Mouse (Mus musculus): ENCODE measurements around the gene Hoxc10.

Gene Hoxc10

DNA sequence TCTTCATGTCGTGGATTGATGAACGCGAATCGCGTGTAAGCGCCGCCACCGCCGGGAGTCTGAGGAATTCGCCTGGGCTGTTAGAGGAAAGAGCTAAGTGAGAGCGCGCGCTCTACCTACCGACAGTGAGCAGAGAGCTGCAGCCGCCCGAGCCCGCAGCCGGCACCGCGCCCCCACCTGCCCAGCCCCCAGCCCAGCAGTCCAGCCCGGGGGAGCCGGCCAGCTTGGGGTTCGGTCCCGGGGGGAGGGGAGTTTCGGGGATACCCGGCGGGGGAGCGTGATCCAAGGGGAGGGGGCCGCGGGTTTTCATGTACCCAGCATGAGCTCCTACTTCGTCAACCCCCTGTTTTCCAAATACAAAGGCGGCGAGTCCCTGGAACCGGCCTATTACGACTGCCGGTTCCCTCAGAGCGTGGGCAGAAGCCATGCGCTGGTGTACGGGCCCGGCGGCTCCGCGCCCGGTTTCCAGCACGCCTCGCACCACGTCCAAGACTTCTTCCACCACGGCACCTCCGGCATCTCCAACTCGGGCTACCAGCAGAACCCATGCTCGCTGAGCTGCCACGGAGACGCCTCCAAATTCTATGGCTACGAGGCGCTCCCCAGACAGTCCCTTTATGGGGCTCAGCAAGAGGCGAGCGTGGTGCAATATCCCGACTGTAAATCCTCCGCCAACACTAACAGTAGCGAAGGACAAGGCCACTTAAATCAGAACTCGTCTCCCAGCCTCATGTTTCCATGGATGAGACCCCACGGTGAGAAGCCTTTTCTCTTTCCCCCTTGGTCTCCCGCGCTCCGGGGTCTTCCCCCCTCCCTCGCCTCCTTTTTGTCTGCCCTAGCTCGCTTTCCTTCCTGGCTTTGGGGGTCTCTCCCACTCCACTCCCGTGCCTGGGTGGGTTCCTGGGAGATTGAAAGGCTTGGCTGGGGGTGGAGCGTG is 24.1 kb downstream of the Hoxc10 start, which contains the start of gene Hoxc8:
Gene Hoxc8, plus strand, starts transcription at position 147 of the 937 bp plus-strand sequence.
- peak; percentile 65 for DNase-seq

DNA sequence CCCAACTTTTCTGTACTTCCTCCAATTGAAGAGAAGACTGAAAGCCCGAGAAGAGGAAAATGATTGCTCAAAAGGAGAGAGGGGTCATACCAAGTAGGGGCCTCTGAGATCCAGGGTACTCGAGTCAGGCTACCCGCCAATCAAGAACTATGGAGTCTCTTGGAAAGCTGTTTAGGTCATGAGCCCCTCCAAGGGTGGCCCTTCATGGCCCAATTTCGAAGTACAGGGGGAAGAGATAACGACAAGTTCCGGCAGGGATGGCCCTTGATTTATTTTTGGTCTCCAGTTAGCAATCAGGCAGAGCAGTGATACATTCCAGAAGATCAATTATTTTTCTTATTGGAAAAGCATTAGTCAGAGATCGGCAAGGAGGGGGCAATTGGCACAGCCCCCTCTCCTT is 25.2 kb downstream of the Hoxc10 start:
- no peak for DNase-seq

DNA sequence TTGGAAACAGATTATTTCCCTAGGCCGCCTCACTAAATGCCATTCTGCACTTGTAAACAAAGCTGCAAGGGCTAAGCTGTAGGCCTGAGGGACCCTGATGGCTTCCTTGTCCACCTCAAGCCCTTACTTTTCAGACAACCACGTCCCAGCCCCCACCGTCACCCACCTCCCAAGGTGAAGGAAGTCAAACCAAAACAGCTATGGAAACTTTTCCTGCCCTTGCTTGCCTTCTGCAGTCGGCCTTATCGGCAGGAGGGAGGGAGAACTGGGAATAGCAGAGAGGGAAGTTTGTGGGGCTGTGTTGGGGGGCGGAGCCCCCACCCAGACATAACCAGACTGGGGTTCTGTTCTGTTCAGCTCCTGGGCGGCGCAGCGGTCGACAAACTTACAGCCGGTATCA is 25.6 kb downstream of the Hoxc10 start:
- DNase-seq: no peak

DNA sequence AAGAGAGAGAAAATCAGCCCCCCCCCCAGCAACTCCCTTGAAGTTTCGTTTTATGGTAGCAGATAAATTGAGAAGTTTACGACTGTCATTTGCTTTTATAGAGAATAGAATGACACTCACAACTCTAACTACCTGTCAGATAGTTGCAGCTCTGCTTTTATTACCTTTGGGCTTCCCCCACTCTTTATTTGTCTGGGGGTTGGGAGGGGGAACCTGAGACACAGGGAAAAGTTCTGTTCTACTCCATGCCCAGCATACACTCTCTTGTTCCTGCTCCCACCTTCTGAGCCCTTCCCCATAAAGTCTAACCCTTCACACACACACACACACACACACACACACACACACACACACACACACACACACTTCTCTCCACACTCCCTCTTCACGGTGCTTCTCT is 26.3 kb downstream of the Hoxc10 start:
- DNase-seq: no peak

DNA sequence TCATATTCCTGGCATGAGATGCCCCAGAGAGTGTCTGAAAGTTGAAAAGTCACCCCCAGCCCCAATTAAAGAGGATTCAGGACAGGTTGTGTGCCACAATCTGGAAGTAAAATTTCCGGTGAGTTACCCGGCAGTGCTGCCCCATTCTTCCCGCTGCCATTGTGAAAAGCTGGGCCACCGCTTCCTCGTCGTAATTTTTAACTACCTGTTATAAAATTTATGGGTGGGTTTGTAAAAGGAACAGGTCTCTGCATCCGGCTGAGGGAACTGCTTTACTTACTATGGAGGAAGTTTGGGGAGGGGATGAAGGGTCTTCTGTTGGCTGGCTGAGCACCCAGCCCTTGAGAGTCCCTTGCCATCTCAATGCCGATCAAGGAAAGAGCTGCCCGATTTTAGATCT is 30.0 kb downstream of the Hoxc10 start:
- DNase-seq: no peak

DNA sequence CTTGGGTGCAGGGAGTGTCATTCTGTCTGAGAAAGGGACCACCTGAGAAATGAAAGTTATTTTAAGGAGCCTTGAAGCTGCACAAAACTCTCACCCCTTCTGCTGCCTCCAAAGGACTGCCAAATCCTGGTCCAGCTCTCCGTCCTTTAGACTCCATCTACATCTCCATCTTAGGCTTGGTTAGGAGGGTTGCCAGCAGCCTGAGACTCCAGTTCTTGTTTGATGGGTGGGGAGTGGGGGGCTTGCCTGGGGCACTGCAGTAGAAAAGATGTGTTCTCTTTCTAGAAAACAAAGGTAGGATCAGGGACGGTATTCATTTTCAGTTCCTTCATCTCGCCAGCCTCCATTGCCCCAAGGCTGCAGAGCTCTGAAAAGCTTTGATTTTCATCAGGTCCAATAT is 30.8 kb downstream of the Hoxc10 start:
- DNase-seq: no peak

DNA sequence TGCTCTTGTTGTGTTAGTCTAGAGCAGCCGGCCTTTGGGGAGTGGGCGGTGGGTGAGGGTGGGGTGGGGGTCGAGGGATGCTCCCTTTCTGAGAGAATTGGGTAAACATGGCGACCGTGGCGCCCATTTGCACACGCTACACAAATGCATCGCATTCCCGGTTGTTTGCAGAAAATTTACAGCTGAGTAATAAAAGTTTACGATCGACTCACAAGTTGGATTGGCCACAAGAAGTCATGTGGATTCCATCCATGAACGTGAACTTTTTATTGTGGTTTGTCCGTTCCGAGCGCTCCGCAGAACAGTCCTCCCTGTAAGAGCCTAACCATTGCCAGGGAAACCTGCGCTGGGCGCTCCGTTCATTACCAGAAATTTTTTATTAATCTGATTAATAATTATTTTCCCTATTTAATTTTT is 31.4 kb downstream of the Hoxc10 start, which contains the start of gene Hoxc6:
Gene Hoxc6, plus strand, starts transcription at position 319 of the 417 bp plus-strand sequence.
- peak; percentile 79 for DNase-seq

DNA sequence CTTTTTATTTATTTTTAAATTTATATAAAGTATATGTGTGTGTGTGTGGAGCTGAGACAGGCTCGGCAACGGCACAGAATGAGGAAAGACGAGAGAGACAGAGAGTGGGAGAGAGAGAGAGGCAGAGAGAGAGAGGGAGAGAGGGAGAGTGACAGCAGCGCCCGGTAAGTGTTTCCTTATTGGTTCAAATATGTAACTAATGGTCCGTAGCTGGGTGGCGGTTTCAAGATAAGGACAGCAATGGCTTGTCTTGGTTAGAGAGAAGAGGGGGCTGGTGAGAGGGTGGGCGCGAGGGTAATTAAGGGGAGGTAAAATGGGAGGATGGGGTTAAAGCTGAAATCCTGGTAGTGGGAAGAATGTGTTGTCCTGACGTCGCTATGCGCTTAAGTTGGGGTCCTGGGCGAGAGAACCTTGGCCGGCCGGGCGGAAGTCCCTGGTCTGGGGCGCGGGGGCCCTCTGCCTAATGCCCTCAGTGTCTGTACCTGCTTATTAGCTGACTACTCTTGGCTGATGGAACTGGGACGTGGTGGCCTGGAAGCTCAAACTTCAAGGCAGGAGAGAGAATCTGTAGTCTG is 32.1 kb downstream of the Hoxc10 start:
- no peak for DNase-seq

DNA sequence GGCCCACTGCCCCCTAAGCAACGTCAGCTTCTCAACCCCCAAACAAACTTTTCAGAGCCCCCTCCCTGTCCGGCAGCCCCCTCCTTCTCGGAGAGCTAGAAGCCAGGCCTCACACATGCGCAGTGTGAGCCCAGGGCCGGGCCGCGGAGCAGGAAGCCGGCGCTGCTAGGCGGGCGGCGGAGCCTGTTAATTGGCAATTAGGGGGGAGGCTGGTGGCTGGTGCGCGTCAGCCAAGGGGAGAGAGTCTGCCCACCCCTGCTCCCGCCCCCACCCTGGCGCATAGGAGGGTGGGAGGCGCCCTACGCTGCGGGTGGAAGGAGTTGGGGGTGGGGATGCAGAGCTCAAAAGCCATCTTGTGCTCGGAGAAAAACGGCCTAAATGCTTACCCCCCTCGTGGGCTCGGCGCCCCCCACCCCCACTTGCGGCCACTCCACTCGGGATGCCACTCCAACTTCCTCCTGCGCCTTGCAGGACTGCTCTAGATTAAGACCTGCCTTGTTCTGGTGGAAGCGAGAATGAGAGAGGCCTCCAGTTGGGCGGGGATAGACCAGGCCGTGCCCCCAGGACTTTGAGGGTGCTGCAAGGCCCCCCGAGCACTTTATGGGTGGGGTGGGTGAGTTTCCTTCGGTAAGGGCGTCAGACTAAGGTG is 32.7 kb downstream of the Hoxc10 start:
- DNase-seq: peak; percentile 94

DNA sequence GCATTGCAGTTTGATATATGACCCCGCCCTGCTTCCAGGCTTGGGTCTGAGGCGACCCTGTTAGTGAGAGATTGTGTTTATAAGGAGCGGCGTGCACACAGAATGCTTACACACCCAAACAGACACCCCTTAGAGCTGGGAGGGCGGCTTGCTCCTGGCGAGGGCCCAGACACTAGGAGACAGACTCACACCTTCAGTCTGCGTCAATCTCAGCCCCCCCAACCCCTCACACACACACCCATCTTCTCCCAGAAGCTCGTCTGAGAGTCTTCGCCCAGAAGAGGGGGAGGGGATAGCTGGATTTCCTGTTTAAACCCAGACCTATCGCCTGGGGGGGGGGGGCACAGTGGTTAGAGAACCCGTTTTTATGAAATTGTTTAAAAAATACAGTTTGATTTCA is 33.4 kb downstream of the Hoxc10 start:
- DNase-seq: no peak

DNA sequence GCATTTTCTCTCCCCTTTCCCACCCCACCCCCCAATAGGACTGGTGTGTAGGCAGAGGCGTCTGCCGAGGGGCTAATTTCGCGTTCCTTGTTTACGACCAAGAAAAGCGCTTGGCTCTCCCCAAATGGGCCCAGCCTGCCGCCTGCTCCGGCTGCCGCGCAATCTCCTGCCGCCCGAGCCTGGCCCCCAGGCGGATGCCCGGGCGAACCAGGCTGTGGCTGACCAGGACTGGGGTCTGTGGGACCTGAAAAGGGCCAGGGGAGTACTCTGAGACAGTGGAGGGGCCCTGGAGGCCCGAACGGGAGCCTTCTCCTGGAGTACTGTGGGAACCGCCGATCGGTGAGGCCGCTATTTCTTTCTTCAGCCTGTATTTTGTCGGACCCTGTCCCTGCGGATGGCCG is 33.9 kb downstream of the Hoxc10 start:
- no peak for DNase-seq

DNA sequence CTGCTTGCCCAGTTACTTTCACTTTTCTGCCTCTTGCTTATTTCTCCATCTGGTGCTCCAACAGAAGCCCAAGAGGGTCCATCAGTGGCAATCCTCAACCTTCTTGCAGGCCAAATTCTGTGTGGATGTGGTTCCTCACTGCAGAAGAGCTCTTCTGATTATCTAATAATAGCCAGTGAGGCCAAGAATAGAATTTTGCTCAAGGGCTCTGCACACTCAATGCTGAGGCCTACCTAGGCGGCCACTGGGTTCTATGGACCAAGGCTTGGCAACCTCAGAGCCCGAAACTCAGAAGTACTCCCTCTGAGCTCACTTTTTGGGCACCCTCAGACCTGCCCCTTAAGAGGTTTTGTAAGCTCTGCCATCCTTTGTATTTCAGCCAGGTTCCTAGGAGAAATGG is 34.8 kb downstream of the Hoxc10 start:
- no peak for DNase-seq

DNA sequence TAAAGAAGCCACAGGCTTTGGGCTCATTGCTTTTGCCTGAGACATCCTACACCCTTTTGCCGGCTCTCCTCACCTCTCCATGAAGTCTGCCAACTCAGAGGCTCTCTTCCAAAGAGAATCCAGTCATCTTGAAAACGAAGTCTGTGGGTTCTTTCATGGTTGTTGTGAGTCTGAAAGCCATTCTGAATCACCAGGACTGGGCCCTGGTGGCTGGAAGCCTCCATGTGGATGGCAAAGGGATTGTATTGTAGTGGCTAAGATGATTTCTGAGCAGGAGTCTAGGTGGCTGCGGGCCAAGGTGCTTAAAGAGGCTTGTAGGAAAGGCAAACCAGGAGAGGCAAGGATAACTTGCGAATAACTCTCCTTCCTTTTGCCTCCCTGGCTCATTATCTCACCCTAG is 35.6 kb downstream of the Hoxc10 start:
- no peak for DNase-seq

DNA sequence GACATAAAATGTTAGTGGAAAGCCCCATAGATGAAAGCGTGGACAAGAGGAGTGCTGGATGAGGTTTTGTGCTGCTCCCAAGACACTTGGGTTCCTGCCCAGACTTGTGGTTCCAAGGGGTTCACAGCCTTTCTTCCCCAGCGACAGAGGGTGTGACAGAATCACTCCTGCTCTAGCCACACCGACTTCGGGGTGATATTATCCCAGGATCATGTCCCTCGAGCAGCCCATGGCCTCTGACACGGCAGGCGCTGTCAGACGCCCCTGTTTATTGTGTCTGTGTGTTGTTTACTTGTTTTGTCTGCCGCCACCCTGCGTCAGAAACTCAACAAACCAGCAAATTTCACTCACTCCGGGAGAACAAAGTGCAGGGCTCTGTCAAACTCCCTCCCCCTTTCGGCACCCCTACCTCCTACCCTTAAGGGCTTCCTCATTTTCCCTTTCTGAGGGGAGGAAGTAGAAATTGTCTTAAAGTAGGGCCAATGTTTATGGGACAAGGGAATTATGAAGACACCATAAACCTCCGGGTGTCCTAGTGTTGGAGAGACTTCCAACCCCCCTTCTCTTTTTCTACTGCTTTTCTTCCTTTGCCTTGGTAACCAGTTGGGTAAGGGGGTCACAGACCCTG is 36.3 kb downstream of the Hoxc10 start:
- DNase-seq: no peak

DNA sequence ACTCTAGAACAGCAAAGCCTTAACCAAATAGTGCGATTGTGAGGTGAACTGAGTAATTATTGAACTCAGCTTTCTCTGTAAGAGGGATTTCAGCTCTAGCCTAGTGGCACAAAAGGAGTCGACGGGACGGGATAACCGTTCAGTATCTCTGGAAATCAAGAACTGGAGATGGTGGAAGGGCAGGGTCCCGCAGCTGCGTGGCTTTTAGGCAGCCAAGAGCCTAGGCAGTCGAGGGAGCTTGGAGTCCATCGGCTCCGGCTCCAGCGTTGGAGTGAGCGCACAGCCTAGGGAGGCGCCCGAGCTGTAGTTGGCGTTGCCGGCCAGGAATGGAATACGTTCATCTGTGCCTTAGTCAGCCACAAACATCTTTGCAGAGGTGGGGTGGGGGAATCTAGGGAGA is 38.7 kb downstream of the Hoxc10 start:
- DNase-seq: no peak

DNA sequence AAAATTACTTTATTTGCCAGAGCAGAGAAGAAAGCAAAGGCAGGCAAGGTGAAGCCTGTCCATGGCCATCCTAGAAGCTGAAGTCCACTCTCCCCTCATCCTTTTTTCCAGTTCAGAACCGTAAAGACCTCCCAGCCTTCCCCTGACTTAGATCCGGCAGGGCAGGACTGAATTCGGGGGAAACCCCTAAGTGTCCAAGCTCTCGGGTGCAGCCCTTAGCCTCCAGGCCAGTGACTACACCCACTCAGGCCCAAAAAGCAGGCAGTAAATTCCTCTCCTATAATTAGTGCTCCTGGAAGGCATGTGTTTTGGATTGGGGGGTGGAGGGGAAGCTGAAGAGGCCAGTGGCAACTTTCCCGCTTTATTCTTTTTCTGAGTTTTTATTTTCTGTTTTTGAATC is 39.2 kb downstream of the Hoxc10 start:
- no peak for DNase-seq

DNA sequence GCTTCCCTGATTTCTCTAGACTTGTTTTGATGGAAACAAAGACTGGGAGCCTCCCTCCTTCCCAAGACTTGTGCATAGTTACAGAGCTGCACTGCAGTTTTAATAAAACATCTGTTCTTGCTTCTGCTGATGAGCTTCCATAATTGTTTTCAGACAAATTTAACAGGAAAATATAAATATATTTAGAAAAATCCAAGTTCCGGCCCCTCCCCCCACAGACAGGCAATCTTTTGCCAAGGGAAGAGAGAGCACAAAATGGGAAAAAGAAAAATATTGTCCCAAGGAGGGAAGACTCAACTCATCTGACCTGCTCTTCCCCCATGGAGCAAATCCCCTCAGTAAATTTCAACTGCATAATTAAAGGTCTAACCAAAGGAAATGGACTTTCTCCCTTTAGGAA is 39.7 kb downstream of the Hoxc10 start:
- DNase-seq: no peak

DNA sequence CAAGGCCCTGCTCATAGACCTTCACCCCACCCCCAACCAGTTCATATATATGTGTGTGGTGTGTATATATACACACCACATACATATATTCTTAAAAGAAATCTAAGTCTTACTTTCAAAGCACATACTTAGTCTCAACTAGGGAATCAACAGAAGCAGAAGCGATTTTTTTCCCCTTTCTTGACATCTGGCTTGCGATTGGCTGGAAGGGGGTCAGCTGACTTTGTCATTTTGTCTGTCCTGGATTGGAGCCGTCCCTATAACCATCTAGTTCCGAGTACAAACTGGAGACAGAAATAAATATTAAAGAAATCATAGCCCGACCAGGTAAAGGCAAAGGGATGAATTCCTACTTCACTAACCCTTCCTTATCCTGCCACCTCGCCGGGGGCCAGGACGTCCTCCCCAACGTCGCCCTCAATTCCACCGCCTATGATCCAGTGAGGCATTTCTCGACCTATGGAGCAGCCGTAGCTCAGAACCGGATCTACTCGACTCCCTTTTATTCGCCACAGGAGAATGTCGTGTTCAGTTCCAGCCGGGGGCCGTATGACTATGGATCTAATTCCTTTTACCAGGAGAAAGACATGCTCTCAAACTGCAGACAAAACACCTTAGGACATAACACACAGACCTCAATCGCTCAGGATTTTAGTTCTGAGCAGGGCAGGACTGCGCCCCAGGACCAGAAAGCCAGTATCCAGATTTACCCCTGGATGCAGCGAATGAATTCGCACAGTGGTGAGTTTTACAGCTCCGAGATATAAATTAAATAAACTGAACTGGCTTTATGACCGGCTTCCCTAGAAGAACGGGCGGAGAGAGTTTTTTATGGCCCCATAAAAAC is 42.9 kb downstream of the Hoxc10 start:
- DNase-seq: no peak

DNA sequence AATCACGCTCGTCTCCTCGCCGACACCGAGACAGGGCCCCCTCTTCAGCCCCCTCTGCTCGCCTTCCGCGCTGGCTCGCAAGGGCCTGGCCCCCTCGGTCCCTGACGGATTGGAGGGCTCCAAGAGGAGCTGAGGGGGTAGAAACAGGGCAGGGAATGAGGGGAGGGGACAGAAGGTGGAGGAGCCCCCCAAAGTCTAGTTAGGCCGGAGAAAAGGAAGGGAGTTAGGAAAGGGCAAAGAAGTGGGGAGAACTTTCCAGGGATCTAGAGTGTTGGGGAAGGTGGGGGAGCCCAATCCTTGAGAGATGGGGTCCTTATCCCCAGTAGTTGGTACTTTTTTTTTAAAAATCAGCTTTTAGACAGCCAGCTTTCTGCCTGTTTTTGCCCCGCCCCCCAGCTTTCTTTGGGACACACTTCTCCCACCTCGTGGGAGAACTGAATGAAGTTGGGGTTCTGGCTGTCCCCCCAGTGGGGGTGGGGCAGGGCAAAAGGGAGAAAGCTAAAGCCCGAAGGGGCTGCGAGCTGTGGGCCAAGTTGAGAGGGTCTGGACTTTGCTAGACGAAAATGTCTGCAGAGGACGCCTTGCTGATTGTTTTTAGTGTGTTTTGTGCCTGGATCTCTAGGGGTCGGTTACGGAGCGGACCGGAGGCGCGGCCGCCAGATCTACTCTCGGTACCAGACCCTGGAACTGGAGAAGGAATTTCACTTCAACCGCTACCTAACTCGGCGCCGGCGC is 43.7 kb downstream of the Hoxc10 start:
- DNase-seq: no peak

DNA sequence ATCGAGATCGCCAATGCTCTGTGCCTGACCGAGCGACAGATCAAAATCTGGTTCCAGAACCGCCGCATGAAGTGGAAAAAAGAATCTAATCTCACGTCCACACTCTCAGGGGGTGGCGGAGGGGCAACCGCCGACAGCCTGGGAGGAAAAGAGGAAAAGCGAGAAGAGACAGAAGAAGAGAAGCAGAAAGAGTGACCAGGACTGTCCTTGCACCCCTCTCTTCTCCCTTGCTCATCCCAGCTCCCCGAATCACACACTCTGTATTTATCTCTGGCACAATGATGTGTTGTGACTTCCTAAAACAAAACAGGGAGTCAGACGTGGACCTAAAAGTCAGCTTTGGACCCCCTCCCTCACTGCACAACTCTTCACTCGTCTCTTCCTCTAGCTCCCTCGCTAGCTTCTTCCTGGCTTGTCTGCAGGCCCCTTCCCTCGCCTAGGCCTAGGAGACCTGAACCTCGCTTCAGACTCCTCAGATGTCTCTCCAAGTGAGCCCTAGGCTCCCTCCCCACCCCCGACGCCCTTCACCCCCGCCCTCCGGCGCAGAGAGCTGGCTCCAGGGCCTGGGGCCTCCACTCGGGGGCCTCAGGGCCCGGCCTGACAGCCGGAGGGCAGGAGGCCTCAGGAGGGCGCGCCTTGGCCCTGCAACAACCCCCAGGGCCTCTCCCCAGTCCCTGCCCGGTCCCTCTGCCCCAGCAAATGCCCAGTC is 44.4 kb downstream of the Hoxc10 start:
- DNase-seq: no peak

DNA sequence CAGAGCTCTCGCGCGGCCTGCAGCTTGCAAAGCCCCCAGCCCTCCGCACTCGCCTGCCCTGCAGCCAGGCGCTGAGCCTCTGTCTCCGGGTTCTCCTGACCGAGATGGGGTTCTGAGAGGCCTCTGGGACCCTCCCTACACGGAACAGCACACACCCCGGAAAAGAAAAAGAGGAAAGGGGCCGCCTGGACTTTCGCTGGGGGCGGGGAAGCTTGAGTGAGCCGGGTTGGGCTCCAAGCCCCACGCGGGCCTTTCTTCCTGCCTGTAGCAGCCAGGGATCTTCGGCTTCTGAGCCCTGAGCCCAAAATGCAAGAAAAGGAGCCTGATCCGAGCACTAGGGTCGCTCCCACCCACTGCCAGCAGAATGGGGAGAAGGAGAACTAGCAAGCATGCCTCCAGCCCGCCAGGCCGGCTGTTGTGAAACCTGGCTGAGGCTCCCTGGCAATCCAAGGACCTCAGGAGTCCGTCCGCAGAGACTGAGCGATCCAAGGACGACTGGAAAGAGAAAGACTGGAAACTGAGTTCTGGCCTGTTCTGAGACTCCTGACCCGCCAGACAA is 45.4 kb downstream of the Hoxc10 start:
- DNase-seq: no peak
